Mouse (Mus musculus) neutrophil, adult 5-6 weeks (primary cell): Measurements from ENCODE around the gene Nceh1. TPM values are rescaled to one million over a fixed set of nuclear protein-coding genes. Genes with fewer than 3 reads are reported as not detected.

ENCODE experiments used
- ATAC-seq: fragments of 151-379, 151-347 bp; 2 replicates; pipeline ENCODE4 v1.8.0; 2017; ENCODE audit warnings: mild to moderate bottlenecking, moderate TSS enrichment; ENCODE audit not compliant: insufficient number of reproducible peaks, poor library complexity, low FRiP score, severe bottlenecking; ENCODE audit errors: extremely low read depth
- total RNA-seq: library from RNA; stranded (forward); fragments of 200-1000 nt; gene quantifications from 2 replicates; pipeline ENCODE4 v1.2.3, GENCODE M21; 2017

The Nceh1 gene
- total RNA-seq, 1 experiment from 2014 or later, result 13.2 TPM

DNA sequence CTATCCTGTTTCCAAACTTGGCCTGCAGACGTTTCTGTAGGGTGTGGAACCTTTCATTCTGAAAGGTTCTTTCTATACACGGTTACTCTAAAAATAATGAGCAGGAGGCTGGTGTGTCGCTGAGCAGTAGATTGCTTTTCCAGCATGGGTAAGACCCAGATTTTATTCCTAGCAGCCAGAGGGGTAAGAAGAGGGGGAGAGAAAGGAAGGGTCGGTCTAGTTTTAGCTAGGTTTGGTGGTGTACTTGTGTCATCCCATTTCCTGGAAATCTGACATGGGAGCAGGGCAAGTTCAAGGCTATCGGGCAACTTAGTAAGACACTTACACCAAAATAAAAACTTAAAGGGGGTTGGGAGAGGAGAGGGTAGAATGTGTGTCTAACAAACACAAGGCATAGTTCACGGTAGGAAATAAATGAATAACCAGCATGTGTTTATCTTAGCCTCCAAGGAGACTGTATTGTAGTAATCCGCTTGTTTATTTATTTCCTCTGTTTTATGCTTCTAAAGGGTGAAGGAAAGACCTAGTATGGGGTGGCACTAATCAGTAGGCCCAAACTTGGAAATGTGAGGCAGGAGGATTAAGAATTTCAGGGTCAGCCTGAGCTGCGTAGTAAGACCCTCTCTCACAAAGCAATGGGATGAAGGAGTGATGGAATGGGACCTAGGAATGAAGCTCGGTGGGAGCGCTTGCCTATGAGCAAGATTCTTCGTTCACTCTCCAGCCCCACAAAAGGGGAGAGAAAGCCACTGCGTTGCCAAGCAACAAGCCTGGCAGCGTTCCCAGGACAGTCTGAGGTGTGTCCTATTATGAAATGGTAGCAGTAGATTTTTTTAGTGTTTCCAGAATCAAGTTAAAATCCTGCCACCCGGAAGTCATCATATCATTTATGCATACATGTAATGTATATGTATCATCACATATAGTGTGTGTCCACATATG is 6.8 kb downstream of the Nceh1 start:
- ATAC-seq, result no peak

DNA sequence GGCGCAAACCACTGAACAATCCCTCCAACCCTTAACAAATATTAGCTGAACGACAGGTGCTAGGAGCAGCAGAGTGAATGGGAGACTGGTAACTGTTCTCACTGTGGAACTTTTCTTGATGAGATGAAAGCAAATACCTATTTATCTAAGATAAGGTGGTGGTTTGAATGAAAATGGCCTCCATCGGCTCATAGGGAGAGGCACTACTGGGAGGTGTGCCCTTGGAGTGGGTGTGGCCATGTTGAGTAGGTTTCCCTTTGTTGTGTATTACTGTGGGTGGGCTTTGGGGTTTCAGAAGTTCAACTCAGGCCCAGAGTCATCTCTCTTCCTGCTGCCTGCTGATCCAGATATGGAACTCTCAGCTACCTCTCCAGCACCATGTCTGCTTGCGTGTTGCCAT is 8.1 kb downstream of the Nceh1 start:
- ATAC-seq, result no peak

DNA sequence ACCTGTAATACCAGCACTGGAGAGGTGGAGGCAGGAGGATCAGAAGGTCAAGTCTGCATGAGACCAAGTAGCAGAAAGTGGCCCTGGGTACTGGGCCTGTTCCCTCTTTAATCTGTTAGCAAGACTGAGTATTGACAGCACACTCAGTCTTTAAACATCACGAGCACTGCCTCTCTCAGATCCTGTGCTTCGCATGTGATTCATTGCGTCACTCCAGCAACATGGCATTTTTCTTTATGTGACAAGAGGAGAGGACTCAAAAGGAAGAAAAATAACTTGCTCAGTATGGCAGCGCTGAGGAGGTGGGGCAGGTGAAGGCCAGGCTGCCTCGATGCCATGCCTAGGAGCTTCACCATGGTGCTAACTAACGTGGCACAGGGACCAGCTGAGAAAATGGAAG is 9.1 kb downstream of the Nceh1 start:
- no peak for ATAC-seq

DNA sequence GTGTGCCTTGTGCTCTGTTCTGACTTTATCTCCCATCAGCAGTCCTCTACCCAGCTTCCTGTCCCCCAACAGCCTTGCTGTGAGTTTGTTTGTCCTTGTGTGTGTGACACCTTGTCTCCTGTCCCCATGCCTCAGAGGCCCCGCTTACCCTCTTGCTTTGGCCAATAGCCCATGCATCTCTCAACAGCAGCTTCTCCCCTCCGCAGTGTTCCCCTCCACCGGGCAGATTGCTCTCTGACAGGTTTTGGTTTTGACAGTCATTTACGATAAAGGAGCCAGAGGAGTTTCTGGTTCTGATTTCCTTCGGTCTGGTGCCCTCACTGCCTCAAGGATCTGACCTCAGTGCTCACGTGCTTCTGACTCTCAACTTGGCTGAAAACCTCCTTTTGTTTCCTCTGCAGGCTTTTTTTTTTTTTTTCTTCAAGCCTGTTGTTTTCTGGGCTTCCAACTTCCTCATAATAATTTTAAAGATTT is 11.1 kb downstream of the Nceh1 start:
- ATAC-seq, result peak; percentile 34

DNA sequence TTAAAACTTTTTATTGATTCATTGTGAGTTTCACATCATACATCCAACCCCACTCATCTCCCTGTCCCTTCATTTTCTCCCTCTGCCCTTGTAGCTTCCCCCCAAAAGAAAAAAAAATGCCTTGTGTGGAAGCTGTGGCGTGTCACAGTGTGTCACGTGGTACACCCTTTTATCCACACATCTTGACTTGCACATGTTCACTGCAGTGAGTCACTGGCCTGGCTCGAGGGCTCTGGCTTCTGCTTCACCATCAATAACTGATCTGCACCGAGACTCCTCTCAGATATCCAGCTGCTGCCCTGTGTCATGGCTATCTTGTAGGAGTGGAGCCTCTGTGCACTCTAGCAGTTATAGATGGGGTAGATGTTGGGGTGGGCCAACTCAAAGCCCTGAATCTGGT is 12.4 kb downstream of the Nceh1 start:
- ATAC-seq, result no peak

DNA sequence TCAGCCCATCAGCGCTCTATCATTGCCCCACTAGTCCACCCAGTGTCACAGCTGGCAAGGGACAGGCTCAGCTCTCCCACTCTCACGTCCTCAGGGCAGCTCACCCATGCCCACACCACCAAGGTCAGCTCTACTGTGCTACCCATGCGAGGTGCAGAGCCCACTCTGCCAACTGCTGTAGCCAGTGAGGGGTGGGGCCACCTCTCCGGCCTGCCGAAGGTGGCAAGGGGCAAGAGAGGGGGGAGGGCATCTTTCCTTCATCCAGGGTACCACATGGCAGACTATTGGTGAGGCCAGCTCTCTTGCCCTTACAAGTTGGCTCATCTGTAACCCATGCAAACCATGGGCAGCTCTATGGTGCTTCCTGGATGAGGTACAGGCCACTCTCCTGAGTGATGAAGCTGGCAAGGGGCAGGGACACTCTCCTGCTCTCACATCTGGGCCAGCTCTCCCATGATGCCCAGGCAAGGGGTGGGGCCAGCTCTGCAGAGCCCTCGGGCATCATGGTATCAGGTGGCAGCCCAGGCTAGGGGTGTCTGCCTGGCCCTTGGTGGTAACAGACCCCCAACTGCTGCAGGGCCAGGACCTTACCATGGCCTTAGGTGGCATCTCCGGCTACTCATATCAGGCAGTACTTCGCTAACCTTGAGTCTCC is 12.9 kb downstream of the Nceh1 start:
- no peak for ATAC-seq

DNA sequence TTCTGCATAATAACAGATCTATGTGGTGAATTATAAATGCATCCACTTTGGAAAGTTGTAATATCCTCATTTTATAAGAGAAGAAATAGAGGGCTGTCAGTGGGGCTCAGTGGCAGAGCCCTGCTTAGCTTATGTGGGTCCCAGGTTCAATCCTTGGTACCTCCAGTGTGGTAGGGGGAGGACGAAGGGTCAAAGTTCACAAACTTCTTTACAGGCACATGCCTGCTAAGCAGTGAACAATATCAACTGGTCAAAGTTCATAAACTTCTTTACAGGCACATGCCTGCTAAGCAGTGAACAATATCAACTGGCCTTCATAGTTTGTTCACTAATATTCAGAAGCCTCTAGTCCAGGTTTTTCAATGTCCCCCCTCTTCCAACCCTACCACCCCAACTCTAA is 13.8 kb downstream of the Nceh1 start:
- no peak for ATAC-seq

DNA sequence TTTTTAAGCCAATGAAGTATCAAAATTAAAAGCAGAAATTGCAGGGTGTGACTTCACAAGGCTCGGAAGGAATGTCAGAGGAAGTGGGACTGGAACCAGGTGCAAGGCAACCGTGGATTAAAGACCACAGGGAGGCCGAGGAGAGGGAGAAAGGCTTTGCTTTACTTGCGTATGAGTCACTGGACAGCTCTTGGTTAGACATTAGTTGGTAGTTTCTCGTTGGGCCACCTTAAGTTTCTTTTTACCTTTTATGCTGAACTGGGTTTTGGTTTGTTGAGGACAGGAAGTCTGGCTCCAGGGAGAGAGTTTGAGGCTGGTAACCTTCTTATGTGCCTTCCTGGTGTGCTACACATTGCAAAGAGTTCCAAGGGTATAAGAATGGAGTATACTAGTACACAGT is 15.1 kb downstream of the Nceh1 start:
- ATAC-seq, result no peak

DNA sequence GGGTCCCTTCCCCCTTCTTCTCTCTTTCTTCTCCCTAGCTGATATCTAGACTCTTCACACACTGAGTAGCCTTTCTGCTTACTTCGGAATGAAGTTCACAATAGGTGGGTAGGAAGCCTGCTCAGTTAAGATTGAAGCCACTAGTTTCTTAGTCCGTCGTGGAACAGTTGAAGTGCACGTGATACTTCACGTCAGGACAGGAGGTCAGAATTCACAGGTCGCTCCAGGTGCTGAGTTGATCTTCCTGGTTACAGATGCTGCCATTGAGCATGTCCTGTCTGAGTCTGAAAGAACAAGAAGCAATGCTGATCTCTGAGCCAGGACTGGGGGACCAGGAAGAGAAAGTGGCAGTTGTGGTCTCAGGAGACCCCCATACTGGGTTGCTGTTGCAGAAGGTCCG is 16.4 kb downstream of the Nceh1 start:
- no peak for ATAC-seq

DNA sequence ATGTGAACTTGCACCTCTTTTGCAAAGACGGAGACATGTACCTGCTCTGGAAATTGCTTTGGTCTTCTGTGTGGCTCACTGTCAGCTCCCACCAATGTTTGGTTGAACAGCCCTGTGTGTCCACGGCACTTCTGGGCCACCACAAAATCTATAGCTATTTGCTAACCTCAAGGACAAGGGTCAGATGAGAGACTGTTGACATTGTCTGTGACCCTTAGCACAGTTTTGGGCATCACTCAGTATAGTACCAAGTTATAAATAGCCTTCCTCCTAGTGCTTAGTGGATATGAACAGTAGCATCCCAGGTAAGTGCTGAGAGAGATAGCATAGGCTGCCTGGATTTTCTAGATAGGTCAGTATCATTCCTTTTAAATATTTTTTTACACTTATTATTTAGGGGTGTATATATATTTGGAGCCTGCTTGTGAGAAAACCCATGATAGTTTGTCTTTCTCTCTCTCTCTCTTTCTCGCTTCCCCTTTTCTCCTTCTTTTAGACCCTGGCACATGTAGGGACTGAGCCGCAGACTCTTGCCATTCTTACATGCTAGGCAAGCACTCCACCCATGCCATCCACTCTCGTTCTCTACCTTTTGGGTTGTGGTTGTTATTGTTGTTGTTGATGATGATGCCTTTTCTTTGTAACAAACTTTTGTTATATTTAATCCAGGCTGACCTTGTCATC is 19.1 kb downstream of the Nceh1 start:
- no peak for ATAC-seq

DNA sequence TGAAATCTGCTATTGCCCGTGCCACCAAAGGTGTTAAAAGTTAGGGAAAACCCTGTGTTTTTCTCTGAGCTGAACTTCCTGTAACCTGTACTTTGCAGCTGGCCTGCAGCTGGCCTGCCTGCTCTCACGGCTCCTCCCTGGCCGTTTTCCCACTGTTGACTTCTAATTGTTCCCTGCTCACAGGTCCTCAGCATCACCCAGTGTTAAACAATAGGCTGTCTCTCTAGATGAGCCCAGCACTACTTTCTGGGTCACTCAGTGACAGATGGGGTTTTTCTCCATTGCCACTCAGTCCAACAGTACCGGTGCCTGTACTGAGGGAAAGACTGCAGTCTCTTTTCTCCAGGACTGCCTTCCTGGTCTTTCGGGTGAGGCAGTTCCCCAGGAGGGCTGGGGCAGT is 22.3 kb downstream of the Nceh1 start:
- ATAC-seq, result no peak

DNA sequence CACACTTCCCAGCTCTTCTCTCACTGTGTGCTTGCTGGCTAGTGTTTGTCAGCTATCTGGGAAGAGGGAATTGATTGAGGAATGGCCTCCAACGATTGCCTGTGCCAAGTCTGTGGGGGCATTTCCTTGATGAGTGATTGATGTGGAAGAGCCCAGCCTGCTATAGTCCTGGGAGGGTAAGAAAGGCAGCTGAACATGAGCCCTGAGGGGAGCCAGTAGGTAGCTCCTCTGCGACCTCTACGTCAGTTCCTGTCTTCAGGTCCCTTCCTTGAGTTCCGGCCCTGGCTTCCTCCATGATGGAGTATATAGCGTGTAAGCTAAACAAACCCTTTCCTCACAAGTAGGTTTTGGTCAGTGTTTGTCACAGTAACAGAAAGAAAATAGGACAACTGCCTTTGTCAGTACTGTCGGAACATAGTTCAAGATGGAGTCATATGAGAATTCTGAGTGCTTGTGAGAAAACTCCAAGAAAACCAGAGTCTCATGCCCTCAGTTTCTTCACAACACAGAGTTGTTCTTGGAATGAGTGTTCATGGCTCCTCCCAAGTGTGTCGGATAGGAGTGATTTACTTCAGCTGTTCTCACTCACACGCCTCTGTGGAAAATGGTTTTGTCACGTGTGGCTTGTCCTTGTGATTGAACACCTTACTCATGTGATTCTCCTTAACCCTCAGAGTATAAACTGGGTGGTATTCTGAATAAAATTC is 22.9 kb downstream of the Nceh1 start:
- no peak for ATAC-seq

DNA sequence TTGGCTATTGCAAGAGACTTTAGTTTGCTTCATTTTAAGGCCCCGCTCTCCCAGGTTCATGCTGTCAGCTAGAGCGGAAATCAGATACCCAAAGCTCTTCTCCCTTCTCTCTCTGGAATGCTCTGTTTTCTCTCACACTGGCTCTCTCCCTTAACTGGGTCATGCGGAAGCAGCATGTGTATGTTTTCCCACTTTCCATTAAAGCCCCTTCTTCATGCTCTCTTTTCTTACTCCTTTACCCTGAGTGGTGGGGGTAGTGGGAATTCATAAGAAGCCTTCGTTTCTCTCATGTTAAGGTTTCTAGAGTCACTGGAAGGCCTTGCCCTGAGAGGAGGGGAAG is 23.4 kb downstream of the Nceh1 start:
- no peak for ATAC-seq

DNA sequence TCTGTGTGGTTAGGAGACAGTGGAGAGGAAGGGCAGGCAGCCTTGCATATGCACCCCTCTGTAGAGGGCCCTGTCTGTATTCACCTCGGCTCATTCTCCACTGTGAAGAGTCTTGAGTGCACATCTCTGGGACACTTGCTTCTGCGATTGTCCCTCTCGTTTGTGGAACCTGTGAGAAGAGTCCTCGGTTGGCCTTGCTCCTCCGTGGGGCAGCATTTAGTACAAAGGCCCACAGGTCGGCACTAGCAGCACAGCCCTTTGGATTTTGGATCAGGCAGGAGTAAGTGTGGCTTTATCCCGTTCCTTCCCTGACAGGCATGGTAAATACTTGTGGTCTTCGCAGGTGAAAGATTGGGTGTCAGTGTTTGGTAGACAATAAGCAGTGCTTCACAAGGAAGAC is 23.8 kb downstream of the Nceh1 start:
- no peak for ATAC-seq

DNA sequence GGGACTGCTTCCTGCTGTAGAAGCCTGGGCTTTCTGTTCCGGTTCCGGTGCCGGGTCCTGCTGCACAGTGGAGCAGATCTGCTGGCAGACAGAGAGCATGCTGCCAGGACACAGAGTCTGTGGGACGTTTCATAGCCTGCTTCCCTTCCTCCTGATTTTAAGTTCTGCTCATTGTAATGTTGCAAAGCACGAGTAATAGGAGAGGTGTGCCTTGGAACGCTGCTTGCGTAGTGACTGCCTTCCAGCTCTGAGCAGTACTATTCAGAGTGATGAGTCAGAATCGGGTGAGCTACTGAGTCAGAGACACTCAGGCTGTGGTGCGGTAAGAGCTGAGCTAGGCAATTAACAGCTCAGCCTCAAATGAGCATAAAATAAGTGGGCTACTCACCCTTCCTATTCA is 26.9 kb downstream of the Nceh1 start:
- ATAC-seq, result no peak

DNA sequence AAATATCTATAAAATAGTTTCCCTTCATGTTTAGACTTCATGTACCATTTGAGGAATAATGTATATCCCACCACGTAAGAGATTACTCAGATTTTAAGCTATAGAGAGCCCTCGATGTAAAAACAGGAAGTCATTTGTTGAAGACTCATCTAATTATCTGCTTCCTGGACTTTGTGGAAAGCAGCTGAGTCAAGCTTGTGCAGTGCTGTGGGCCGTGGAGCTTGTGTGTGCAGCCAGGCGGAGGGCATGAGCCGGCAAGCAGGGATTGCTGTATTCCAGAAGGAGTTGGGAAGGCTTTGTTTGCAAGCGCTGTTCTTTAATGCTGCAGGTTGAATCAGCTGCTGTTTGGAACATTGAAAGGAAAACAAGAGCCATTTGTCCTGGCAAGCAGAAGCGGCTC is 27.5 kb downstream of the Nceh1 start:
- 0 out of 2 replicates have a peak, but pooled peaks have one; percentile 40 for ATAC-seq

DNA sequence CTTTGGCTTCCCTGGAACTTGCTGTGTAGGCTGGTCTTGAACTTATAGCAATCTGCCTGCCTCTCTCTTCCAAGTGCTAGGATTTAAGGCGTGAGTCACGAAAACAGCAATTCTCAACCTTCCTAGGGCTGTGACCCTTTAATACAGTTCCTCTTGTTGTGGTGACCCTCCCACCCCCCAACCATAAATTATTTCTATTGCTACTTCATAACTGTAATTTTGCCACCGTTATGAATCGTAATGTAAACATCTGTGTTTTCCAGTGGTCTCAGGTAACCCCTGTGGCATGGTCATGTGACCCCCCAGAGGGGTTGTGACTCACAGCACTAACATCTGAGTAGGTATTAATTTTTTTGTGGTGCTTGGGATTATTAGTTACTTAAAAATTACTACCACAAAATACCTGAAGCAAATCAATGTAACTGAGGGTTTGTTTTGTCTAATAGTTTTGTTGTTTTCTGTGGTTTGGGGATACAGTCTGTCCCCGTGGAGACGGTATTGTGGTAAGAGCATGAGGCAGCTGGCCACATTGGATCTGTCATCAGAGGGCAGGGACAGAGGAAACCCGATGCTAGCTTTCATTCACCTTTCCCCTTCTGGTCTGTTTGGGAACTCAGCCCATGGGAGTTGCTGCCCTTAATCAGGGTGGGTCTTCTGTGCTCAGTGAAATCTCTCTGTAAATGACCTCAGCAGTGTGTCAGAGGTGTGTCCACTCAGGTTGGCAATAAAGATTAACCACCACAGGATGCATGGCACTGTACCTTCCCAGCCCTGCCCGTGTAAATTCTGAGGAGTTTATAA is 31.5 kb downstream of the Nceh1 start:
- no peak for ATAC-seq

DNA sequence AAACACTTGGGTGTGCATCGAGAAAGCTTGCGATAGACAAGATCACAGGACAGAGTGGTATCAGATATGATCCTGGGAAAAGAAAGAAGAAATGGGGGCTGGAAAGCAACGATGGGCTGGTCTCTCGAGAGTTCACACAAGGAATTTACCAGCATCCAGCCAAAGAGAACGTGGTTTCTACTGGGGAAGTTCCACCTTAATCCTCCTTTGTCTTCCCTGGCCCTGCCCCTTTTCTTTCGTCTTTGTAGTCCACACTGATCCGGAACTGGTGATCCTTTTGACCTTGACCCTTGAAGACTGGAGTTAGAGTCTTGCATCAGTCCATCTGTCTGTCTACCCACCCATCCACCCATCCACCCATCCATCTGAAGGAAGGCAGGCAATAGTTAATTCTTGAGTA is 34.6 kb downstream of the Nceh1 start:
- no peak for ATAC-seq

DNA sequence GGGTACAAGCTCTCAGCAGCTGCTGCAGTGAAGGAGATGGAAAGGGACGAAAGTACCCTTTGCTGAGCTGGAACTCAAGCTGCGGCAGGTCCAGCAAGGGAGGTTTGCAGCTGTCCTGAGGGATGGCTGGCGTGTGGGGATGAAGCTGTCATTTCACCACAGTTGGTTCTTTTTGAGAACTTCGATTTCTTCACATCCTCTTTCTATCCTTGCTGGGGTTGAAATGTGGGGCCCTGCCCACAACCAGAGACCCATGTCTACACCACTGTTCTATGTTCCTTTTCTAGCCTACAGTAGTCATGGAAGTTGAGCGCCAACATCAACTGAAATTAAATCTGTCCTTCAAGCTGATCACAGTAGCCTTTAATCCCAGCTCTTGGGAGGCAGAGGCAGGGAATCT is 35.8 kb downstream of the Nceh1 start:
- peak; percentile 52 for ATAC-seq
